Mouse (Mus musculus): ENCODE results near the gene Hcrtr1. TPM values are rescaled to one million over a fixed set of nuclear protein-coding genes. Genes with fewer than 3 reads are reported as not detected.

The Hcrtr1 gene
- polyA plus RNA-seq, 1 experiment from 2014 or later: not detected

GRCm38 (mm10) chr4:130121560-130121959 lies 17.6 kb downstream of the Hcrtr1 start:
- Histone ChIP-seq H3K4me2 (no peak overlapping the region), H3K4me3 (no peak overlapping the region), H3K9ac (no peak overlapping the region), H3K4me1 (replicated peaks) (peaks cover 10% of the 10 kb centered on the region), H3K9me3 (replicated peaks) (0 out of 2 replicates have a peak, but pooled peaks cover 3% of the 10 kb centered on the region), H3K36me3 (peaks cover 68% of the 10 kb centered on the region), H3K27ac (ENCODE audit: poor library complexity, severe bottlenecking) (no peak overlapping the region), H3K27me3 (replicated peaks) (no peaks in the 10 kb centered on the region)
- ATAC-seq (ENCODE audit: insufficient number of reproducible peaks, low FRiP score): no peak
- WGBS: 79% methylated on average over 8 of the region's 8 CpGs

- no peak overlapping the region for H3K9ac ChIP-seq
- H3K36me3 ChIP-seq: peaks cover 66% of the 10 kb centered on the region
- no peak overlapping the region for H3K4me3 ChIP-seq
- H3K9me3 ChIP-seq (replicated peaks): 0 out of 2 replicates have a peak, but pooled peaks cover 3% of the 10 kb centered on the region
- 44% methylated on average over 4 of the region's 4 CpGs for WGBS
- no peaks in the 10 kb centered on the region for H3K27me3 ChIP-seq (replicated peaks)
- H3K27ac ChIP-seq (ENCODE audit: poor library complexity, severe bottlenecking): no peak overlapping the region
- H3K4me2 ChIP-seq: no peak overlapping the region
- ATAC-seq (ENCODE audit: insufficient number of reproducible peaks, low FRiP score): no peak
- peaks cover 10% of the 10 kb centered on the region for H3K4me1 ChIP-seq (replicated peaks)
Observed at GRCm38 (mm10) chr4:130120752-130121151, 18.4 kb downstream of the Hcrtr1 start.

- Histone ChIP-seq H3K36me3 (peaks cover 24% of the 10 kb centered on the region), H3K9me3 (replicated peaks) (0 out of 2 replicates have a peak, but pooled peaks cover 1% of the 10 kb centered on the region), H3K27ac (ENCODE audit: poor library complexity, severe bottlenecking) (no peak overlapping the region), H3K27me3 (replicated peaks) (no peaks in the 10 kb centered on the region), H3K4me3 (no peak overlapping the region), H3K9ac (no peak overlapping the region), H3K4me2 (no peak overlapping the region), H3K4me1 (replicated peaks) (peaks cover 10% of the 10 kb centered on the region)
- WGBS: 100% methylated on average over 1 of the region's 1 CpGs
- ATAC-seq (ENCODE audit: insufficient number of reproducible peaks, low FRiP score): no peak
Observed at GRCm38 (mm10) chr4:130112732-130113131, 26.4 kb downstream of the Hcrtr1 start.

- H3K9me3 ChIP-seq (replicated peaks): no peaks in the 10 kb centered on the region
- ATAC-seq (ENCODE audit: insufficient number of reproducible peaks, low FRiP score): no peak
- no peak overlapping the region for H3K4me3 ChIP-seq
- H3K4me2 ChIP-seq: no peak overlapping the region
- H3K36me3 ChIP-seq: peaks cover 22% of the 10 kb centered on the region
- no peaks in the 10 kb centered on the region for H3K27me3 ChIP-seq (replicated peaks)
- 86% methylated on average over 7 of the region's 7 CpGs for WGBS
- H3K9ac ChIP-seq: no peak overlapping the region
- no peak overlapping the region for H3K27ac ChIP-seq (ENCODE audit: poor library complexity, severe bottlenecking)
- H3K4me1 ChIP-seq (replicated peaks): peaks cover 10% of the 10 kb centered on the region
Observed at GRCm38 (mm10) chr4:130112299-130112698, 26.9 kb downstream of the Hcrtr1 start.

GRCm38 (mm10) chr4:130110091-130110490 lies 29.1 kb downstream of the Hcrtr1 start:
- H3K9ac ChIP-seq: no peak overlapping the region
- H3K27me3 ChIP-seq (replicated peaks): no peaks in the 10 kb centered on the region
- no peak overlapping the region for H3K4me3 ChIP-seq
- no peak overlapping the region for H3K4me2 ChIP-seq
- H3K4me1 ChIP-seq (replicated peaks): peaks cover 10% of the 10 kb centered on the region
- peaks cover 9% of the 10 kb centered on the region; the same call in 1 of the 2 replicates for H3K36me3 ChIP-seq
- 85% methylated on average over 7 of the region's 7 CpGs for WGBS
- no peak for ATAC-seq (ENCODE audit: insufficient number of reproducible peaks, low FRiP score)
- H3K9me3 ChIP-seq (replicated peaks): no peaks in the 10 kb centered on the region
- H3K27ac ChIP-seq (ENCODE audit: poor library complexity, severe bottlenecking): no peak overlapping the region

- Histone ChIP-seq H3K27ac (ENCODE audit: poor library complexity, severe bottlenecking) (no peak overlapping the region), H3K9ac (no peak overlapping the region), H3K4me2 (no peak overlapping the region), H3K27me3 (replicated peaks) (no peaks in the 10 kb centered on the region), H3K36me3 (peaks cover 5% of the 10 kb centered on the region; the same call in 1 of the 2 replicates), H3K9me3 (replicated peaks) (no peaks in the 10 kb centered on the region), H3K4me1 (replicated peaks) (peaks cover 10% of the 10 kb centered on the region), H3K4me3 (no peak overlapping the region)
- no peak for ATAC-seq (ENCODE audit: insufficient number of reproducible peaks, low FRiP score)
- WGBS: 92% methylated on average over 9 of the region's 9 CpGs
Observed at GRCm38 (mm10) chr4:130109666-130110065, 29.5 kb downstream of the Hcrtr1 start.

GRCm38 (mm10) chr4:130108929-130109328 lies 30.2 kb downstream of the Hcrtr1 start:
- no peak for ATAC-seq (ENCODE audit: insufficient number of reproducible peaks, low FRiP score)
- Histone ChIP-seq H3K36me3 (peaks cover 3% of the 10 kb centered on the region; the same call in 1 of the 2 replicates), H3K27ac (ENCODE audit: poor library complexity, severe bottlenecking) (no peak overlapping the region), H3K9ac (no peak overlapping the region), H3K4me1 (replicated peaks) (peaks cover 10% of the 10 kb centered on the region), H3K4me3 (no peak overlapping the region), H3K9me3 (replicated peaks) (peaks cover 1% of the 10 kb centered on the region), H3K4me2 (peak overlapping the region; percentile 85; the same call in 1 of the 2 replicates), H3K27me3 (replicated peaks) (no peaks in the 10 kb centered on the region)
- 82% methylated on average over 3 of the region's 3 CpGs for WGBS

GRCm38 (mm10) chr4:130107444-130108131 lies 31.6 kb downstream of the Hcrtr1 start:
- peaks cover 6% of the 10 kb centered on the region for H3K9me3 ChIP-seq (replicated peaks)
- H3K9ac ChIP-seq: peak overlapping the region; percentile 70
- H3K4me1 ChIP-seq (replicated peaks): peaks cover 10% of the 10 kb centered on the region
- peak overlapping the region; percentile 78 for H3K4me3 ChIP-seq
- peak overlapping the region; percentile 65 for H3K27ac ChIP-seq (ENCODE audit: poor library complexity, severe bottlenecking)
- no peaks in the 10 kb centered on the region for H3K36me3 ChIP-seq
- H3K27me3 ChIP-seq (replicated peaks): no peaks in the 10 kb centered on the region
- peak overlapping the region; percentile 85 for H3K4me2 ChIP-seq
- ATAC-seq (ENCODE audit: insufficient number of reproducible peaks, low FRiP score): peak; percentile 96
- under 1% methylated on average over 39 of the region's 39 CpGs for WGBS

GRCm38 (mm10) chr4:130107065-130107443 lies 32.1 kb downstream of the Hcrtr1 start:
- H3K36me3 ChIP-seq: no peaks in the 10 kb centered on the region
- H3K9ac ChIP-seq: no peak overlapping the region
- no peaks in the 10 kb centered on the region for H3K27me3 ChIP-seq (replicated peaks)
- H3K27ac ChIP-seq (ENCODE audit: poor library complexity, severe bottlenecking): peak overlapping the region; percentile 65; the same call in 1 of the 2 replicates
- 12% methylated on average over 14 of the region's 14 CpGs for WGBS
- H3K4me2 ChIP-seq: peak overlapping the region; percentile 85
- H3K4me3 ChIP-seq: peak overlapping the region; percentile 78
- H3K9me3 ChIP-seq (replicated peaks): peaks cover 6% of the 10 kb centered on the region
- ATAC-seq (ENCODE audit: insufficient number of reproducible peaks, low FRiP score): peak; percentile 54
- peaks cover 10% of the 10 kb centered on the region for H3K4me1 ChIP-seq (replicated peaks)

- peaks cover 8% of the 10 kb centered on the region; the same call in 1 of the 2 replicates for H3K27me3 ChIP-seq (replicated peaks)
- no peaks in the 10 kb centered on the region for H3K36me3 ChIP-seq
- no peak for ATAC-seq (ENCODE audit: insufficient number of reproducible peaks, low FRiP score)
- peaks cover 15% of the 10 kb centered on the region for H3K4me1 ChIP-seq (replicated peaks)
- H3K9ac ChIP-seq: no peak overlapping the region
- H3K4me2 ChIP-seq: no peak overlapping the region
- no peak overlapping the region for H3K4me3 ChIP-seq
- H3K27ac ChIP-seq (ENCODE audit: poor library complexity, severe bottlenecking): no peak overlapping the region
- peaks cover 6% of the 10 kb centered on the region for H3K9me3 ChIP-seq (replicated peaks)
- WGBS: 50% methylated on average over 4 of the region's 4 CpGs
Observed at GRCm38 (mm10) chr4:130104584-130104983, 34.6 kb downstream of the Hcrtr1 start.

GRCm38 (mm10) chr4:130103632-130104031 lies 35.5 kb downstream of the Hcrtr1 start:
- H3K4me3 ChIP-seq: no peak overlapping the region
- no peaks in the 10 kb centered on the region for H3K36me3 ChIP-seq
- no peak overlapping the region for H3K4me2 ChIP-seq
- no peak for ATAC-seq (ENCODE audit: insufficient number of reproducible peaks, low FRiP score)
- H3K9me3 ChIP-seq (replicated peaks): peaks cover 6% of the 10 kb centered on the region
- H3K4me1 ChIP-seq (replicated peaks): peaks cover 12% of the 10 kb centered on the region
- peaks cover 16% of the 10 kb centered on the region for H3K27me3 ChIP-seq (replicated peaks)
- no peak overlapping the region for H3K27ac ChIP-seq (ENCODE audit: poor library complexity, severe bottlenecking)
- 72% methylated on average over 12 of the region's 12 CpGs for WGBS
- H3K9ac ChIP-seq: no peak overlapping the region
